Comparison of ENCODE assay signal across 18 mouse cellular contexts in genomic region chr3:157597837-157598379, GRCm38 (mm10). TPM values are rescaled to one million over a fixed set of nuclear protein-coding genes. Genes with fewer than 3 reads are reported as not detected.
DNase-seq lines count a peak whose midpoint lies in the region; ATAC-seq and TF ChIP-seq lines count a peak whose summit lies in the region.
"Had no signal": no experiment of that assay in that cellular context is flagged by ENCODE, and none has a peak within 500 bp of the region (broad histone marks: within the 10 kb centered on the region; RNA-seq: fewer than 3 reads in every experiment).

No protein-coding gene starts in this region.

- WGBS in liver, adult 2 months: 32% methylated on average over 7 of the region's 7 CpGs
- 75% methylated on average over 7 of the region's 7 CpGs for WGBS in liver, embryonic 11.5 days
- WGBS in embryonic facial prominence, embryonic 14.5 days: 59% methylated on average over 7 of the region's 7 CpGs
- WGBS in forebrain, embryonic 15.5 days: 77% methylated on average over 7 of the region's 7 CpGs

- no peaks in the 10 kb centered on the region for H3K27me3 ChIP-seq in liver, adult 2 months (ENCODE audit: control insufficient read depth, insufficient read depth, low read length)
- H3K27me3 ChIP-seq in liver, embryonic 11.5 days (replicated peaks; ENCODE audit: control insufficient read depth, insufficient read depth, low read length): no peaks in the 10 kb centered on the region
- H3K27me3 ChIP-seq in embryonic facial prominence, embryonic 14.5 days (replicated peaks; ENCODE audit: control insufficient read depth, insufficient read depth, low read length): no peaks in the 10 kb centered on the region
- H3K27me3 ChIP-seq in forebrain, embryonic 15.5 days: no peaks in the 10 kb centered on the region
- H3K27me3 ChIP-seq: embryonic facial prominence, embryonic 15.5 days; forebrain, embryonic 12.5 days; heart, embryonic 12.5 days; stomach, embryonic 15.5 days had no signal

- no peak for TF ChIP-seq CTCF in liver, adult 2 months (IDR thresholded peaks at IDR 0.05; ENCODE audit: low read depth, low read length)

- no peak overlapping the region for H3K4me3 ChIP-seq in liver, adult 2 months (ENCODE audit: insufficient read depth, low read depth, low read length)
- H3K4me3 ChIP-seq in liver, embryonic 11.5 days (ENCODE audit: low read depth, low read length): no peak overlapping the region
- H3K4me3 ChIP-seq in embryonic facial prominence, embryonic 14.5 days (ENCODE audit: low read depth, low read length): no peak overlapping the region
- no peak overlapping the region for H3K4me3 ChIP-seq in forebrain, embryonic 15.5 days
- H3K4me3 ChIP-seq: embryonic facial prominence, embryonic 15.5 days; forebrain, embryonic 12.5 days; heart, embryonic 12.5 days; left cerebral cortex, adult 2 months; stomach, embryonic 15.5 days had no signal

- H3K79me2 ChIP-seq in liver, adult 2 months (ENCODE audit: control insufficient read depth, insufficient read depth, low read length): no peaks in the 10 kb centered on the region

- TF ChIP-seq POLR2A in liver, adult 2 months (IDR thresholded peaks at IDR 0.05; ENCODE audit: extremely low read depth, insufficient read depth, low read length): no peak

- H3K4me2 ChIP-seq in liver, embryonic 11.5 days: no peak overlapping the region
- H3K4me2 ChIP-seq in embryonic facial prominence, embryonic 14.5 days (ENCODE audit: low read depth, low read length): no peak overlapping the region
- H3K4me2 ChIP-seq in forebrain, embryonic 15.5 days (replicated peaks): no peak overlapping the region
- H3K4me2 ChIP-seq: embryonic facial prominence, embryonic 15.5 days; forebrain, embryonic 12.5 days; heart, embryonic 12.5 days; stomach, embryonic 15.5 days had no signal

- H3K27ac ChIP-seq in liver, adult 2 months (replicated peaks; ENCODE audit: insufficient read depth, low read depth, low read length): no peak overlapping the region
- no peak overlapping the region for H3K27ac ChIP-seq in liver, embryonic 11.5 days (ENCODE audit: low read depth, low read length)
- no peak overlapping the region for H3K27ac ChIP-seq in embryonic facial prominence, embryonic 14.5 days (replicated peaks; ENCODE audit: low read depth, low read length)
- H3K27ac ChIP-seq in forebrain, embryonic 15.5 days (replicated peaks): no peak overlapping the region
- H3K27ac ChIP-seq: embryonic facial prominence, embryonic 15.5 days; forebrain, embryonic 12.5 days; left cerebral cortex, adult 2 months; stomach, embryonic 15.5 days had no signal

- no peaks in the 10 kb centered on the region for H3K36me3 ChIP-seq in liver, adult 2 months (ENCODE audit: control insufficient read depth, insufficient read depth, low read length)
- H3K36me3 ChIP-seq in liver, embryonic 11.5 days (ENCODE audit: control insufficient read depth, insufficient read depth, low read length): no peaks in the 10 kb centered on the region
- no peaks in the 10 kb centered on the region for H3K36me3 ChIP-seq in embryonic facial prominence, embryonic 14.5 days (ENCODE audit: control insufficient read depth, insufficient read depth, low read length)
- H3K36me3 ChIP-seq in forebrain, embryonic 15.5 days: no peaks in the 10 kb centered on the region
- H3K36me3 ChIP-seq: embryonic facial prominence, embryonic 15.5 days; forebrain, embryonic 12.5 days; heart, embryonic 12.5 days; stomach, embryonic 15.5 days had no signal

- H3K9me3 ChIP-seq in liver, embryonic 11.5 days (ENCODE audit: control insufficient read depth, low read length): no peaks in the 10 kb centered on the region
- H3K9me3 ChIP-seq in embryonic facial prominence, embryonic 14.5 days (ENCODE audit: control insufficient read depth, low read length): no peaks in the 10 kb centered on the region
- H3K9me3 ChIP-seq in forebrain, embryonic 15.5 days: no peaks in the 10 kb centered on the region
- H3K9me3 ChIP-seq: embryonic facial prominence, embryonic 15.5 days; forebrain, embryonic 12.5 days; heart, embryonic 12.5 days; stomach, embryonic 15.5 days had no signal

- peak; percentile 52 for ATAC-seq in frontal cortex, adult (ENCODE audit: low TSS enrichment)
- ATAC-seq in liver, embryonic 11.5 days (replicated peaks; ENCODE audit: low FRiP score): no peak; the same call in 1 of the 2 replicates
- no peak for ATAC-seq in embryonic facial prominence, embryonic 14.5 days (ENCODE audit: low read depth)
- ATAC-seq in forebrain, embryonic 15.5 days (replicated peaks): no peak
- ATAC-seq: lung, postnatal 0 days; midbrain, embryonic 16.5 days had no signal

- H3K9ac ChIP-seq in liver, adult 2 months (ENCODE audit: low read depth, low read length): no peak overlapping the region
- no peak overlapping the region for H3K9ac ChIP-seq in liver, embryonic 11.5 days (ENCODE audit: low read depth, low read length)
- no peak overlapping the region for H3K9ac ChIP-seq in embryonic facial prominence, embryonic 14.5 days (ENCODE audit: low read depth, low read length)
- no peak overlapping the region for H3K9ac ChIP-seq in forebrain, embryonic 15.5 days (replicated peaks)
- H3K9ac ChIP-seq: embryonic facial prominence, embryonic 15.5 days; forebrain, embryonic 12.5 days; heart, embryonic 12.5 days; stomach, embryonic 15.5 days had no signal

- peaks cover 9% of the 10 kb centered on the region for H3K4me1 ChIP-seq in liver, adult 2 months (ENCODE audit: control insufficient read depth, insufficient read depth, low read length)
- H3K4me1 ChIP-seq in liver, embryonic 11.5 days (replicated peaks; ENCODE audit: control insufficient read depth, insufficient read depth, low read length): no peaks in the 10 kb centered on the region
- H3K4me1 ChIP-seq in embryonic facial prominence, embryonic 14.5 days (ENCODE audit: control insufficient read depth, insufficient read depth, low read length): no peaks in the 10 kb centered on the region
- no peaks in the 10 kb centered on the region for H3K4me1 ChIP-seq in forebrain, embryonic 15.5 days
- H3K4me1 ChIP-seq: embryonic facial prominence, embryonic 15.5 days; forebrain, embryonic 12.5 days; heart, embryonic 12.5 days; stomach, embryonic 15.5 days had no signal

- no peak for DNase-seq in frontal cortex, postnatal 10 days (ENCODE audit: low spot score in 2 of 2)
- peak; percentile 77 for DNase-seq in liver, adult 2 months (ENCODE audit: extremely low read depth, low read depth, low spot score)
- no peak for DNase-seq in liver, embryonic 11.5 days (ENCODE audit: low spot score)
- peak; percentile 34 for DNase-seq in embryonic facial prominence, embryonic 14.5 days (ENCODE audit: low spot score)
- DNase-seq in lung, adult 18-20 months: no peak
- DNase-seq: cerebellum, adult 9-10 months; heart, postnatal 36 days; kidney, adult 9 months; spleen, adult 18-20 months had no signal

RNA-seq across cellular contexts. Expression of gene Ptger3, which starts 31.2 kb away (rescaled TPM):
- total RNA-seq in liver, adult 2 months (2014; rRNA removed): 0.20 and 0.28 TPM in 2 replicates
- polyA plus RNA-seq in liver, adult 2 months (2012; rRNA removed): 0.20 and 0.27 TPM in 2 replicates
- 15.8 and 18.0 TPM in 2 replicates for polyA plus RNA-seq in liver, embryonic 11.5 days (2014; fragmentation: Nextera tagmentation; extraction: Ambion mirVana)
- 12.0 and 13.4 TPM in 2 replicates for polyA plus RNA-seq in embryonic facial prominence, embryonic 14.5 days (2014; fragmentation: Nextera tagmentation; extraction: Ambion mirVana)
- 2.4 and 2.5 TPM in 2 replicates for polyA plus RNA-seq in forebrain, embryonic 15.5 days (2015; fragmentation: Nextera tagmentation; extraction: Ambion mirVana)

Comparison
In these comparisons a context has a peak if more than half of its experiments do, and no peak if none do; other contexts are left out.
1. DNase-seq: peak in liver, adult 2 months (single experiment) and embryonic facial prominence, embryonic 14.5 days (single experiment); none in frontal cortex, postnatal 10 days (0 of 2), liver, embryonic 11.5 days (single experiment) and lung, adult 18-20 months (0 of 2).